Mouse (Mus musculus): ENCODE measurements around the gene Olfr749.
"Not testable (repeated sequence)": the region's sequence is repeated elsewhere in the genome, so short reads cannot be mapped to it uniquely, and the experiment has no call there.

Gene Olfr749

GRCm38 (mm10) chr14:50744994-50745393 lies at the start of gene Olfr749:
TSS of gene Olfr749 (minus strand) at chr14:50745094.
- DNase-seq (ENCODE audit: low spot score in 2 of 2), result no peak

GRCm38 (mm10) chr14:50788157-50788556 lies 43.3 kb upstream of the Olfr749 start:
- DNase-seq (ENCODE audit: low spot score in 2 of 2), result no peak

GRCm38 (mm10) chr14:50785251-50785637 lies 40.4 kb upstream of the Olfr749 start, which contains the start of gene Ttc5:
TSS of gene Ttc5 (minus strand) at chr14:50785519.
- peak; percentile 86 to 95 for DNase-seq (ENCODE audit: low spot score in 2 of 2)

- DNase-seq (ENCODE audit: low spot score in 2 of 2), result no peak
Measured at GRCm38 (mm10) chr14:50784391-50785250, 39.7 kb upstream of the Olfr749 start.

- no peak for DNase-seq (ENCODE audit: low spot score in 2 of 2)
Measured at GRCm38 (mm10) chr14:50782166-50782565, 37.3 kb upstream of the Olfr749 start.

GRCm38 (mm10) chr14:50771342-50771741 lies 26.4 kb upstream of the Olfr749 start:
- no peak for DNase-seq (ENCODE audit: low spot score in 2 of 2)

GRCm38 (mm10) chr14:50765736-50766135 lies 20.8 kb upstream of the Olfr749 start:
- DNase-seq (ENCODE audit: low spot score in 2 of 2), result no peak

GRCm38 (mm10) chr14:50758416-50759085 lies 13.7 kb upstream of the Olfr749 start:
- DNase-seq (ENCODE audit: low spot score in 2 of 2), result no peak

GRCm38 (mm10) chr14:50741584-50741983 lies 3.3 kb downstream of the Olfr749 start:
- no peak for DNase-seq (ENCODE audit: low spot score in 2 of 2)

- no peak for DNase-seq (ENCODE audit: low spot score in 2 of 2)
Measured at GRCm38 (mm10) chr14:50740334-50740733, 4.6 kb downstream of the Olfr749 start.

- not testable (repeated sequence) for DNase-seq (ENCODE audit: low spot score in 2 of 2)
Measured at GRCm38 (mm10) chr14:50722371-50722770, 22.5 kb downstream of the Olfr749 start.

- DNase-seq (ENCODE audit: low spot score in 2 of 2), result not testable (repeated sequence)
Measured at GRCm38 (mm10) chr14:50719875-50720274, 25.0 kb downstream of the Olfr749 start.

- DNase-seq (ENCODE audit: low spot score in 2 of 2), result no peak
Measured at GRCm38 (mm10) chr14:50707073-50707472, 37.8 kb downstream of the Olfr749 start, which contains the start of gene Olfr748. TSS of gene Olfr748 (plus strand) at chr14:50707373.

- DNase-seq (ENCODE audit: low spot score in 2 of 2), result no peak
Measured at GRCm38 (mm10) chr14:50693106-50693505, 51.8 kb downstream of the Olfr749 start, which contains the start of gene Olfr747. TSS of gene Olfr747 (minus strand) at chr14:50693206.

Measured in urinary bladder, adult 18-20 months (tissue).